Mouse (Mus musculus) cortical plate, adult 2 months (tissue): ENCODE results near the gene Smim13. TPM values are rescaled to one million over a fixed set of nuclear protein-coding genes. Genes with fewer than 3 reads are reported as not detected.
A peak's percentile ranks its signal among the peaks of the same experiment; 100 is the strongest.
"Not testable (repeated sequence)": the region's sequence is repeated elsewhere in the genome, so short reads cannot be mapped to it uniquely, and the experiment has no call there.

Experiments used
- H3K27ac ChIP-seq: fragments of 200-500 bp; 2 replicates; pipeline ENCODE4 v1.5.1; 2012; ENCODE audit warnings: low read length, control low read depth, inconsistent platforms; ENCODE audit not compliant: insufficient read depth
- H3K4me1 ChIP-seq: fragments of 200-500 bp; 2 replicates; pipeline ENCODE4 v1.6.1; 2011; ENCODE audit warnings: low read length; ENCODE audit not compliant: control insufficient read depth, insufficient read depth
- H3K4me3 ChIP-seq: fragments of 200-500 bp; 2 replicates; pipeline ENCODE4 v1.5.1; 2011; ENCODE audit warnings: mild to moderate bottlenecking, low read length, control low read depth; ENCODE audit not compliant: insufficient read depth
- CTCF ChIP-seq: fragments of 200-500 bp; IDR thresholded peaks from 2 replicates; pipeline ENCODE4 v1.5.1; 2011; ENCODE audit warnings: mild to moderate bottlenecking, control low read depth, low read length; ENCODE audit not compliant: insufficient read depth; ENCODE audit errors: extremely low read depth
- POLR2A ChIP-seq: fragments of 200-500 bp; IDR thresholded peaks from 2 replicates; pipeline ENCODE4 v1.6.1; 2011; ENCODE audit warnings: mild to moderate bottlenecking, low read length, control low read depth; ENCODE audit not compliant: insufficient read depth; ENCODE audit errors: extremely low read depth
- polyA plus RNA-seq: library from polyadenylated mRNA; depleted of rRNA; stranded (reverse); fragments of >200 nt; gene quantifications from 2 replicates; pipeline ENCODE4 v1.2.3, GENCODE M21; 2012

Gene Smim13
- polyA plus RNA-seq, 1 experiment, result 121 TPM

DNA sequence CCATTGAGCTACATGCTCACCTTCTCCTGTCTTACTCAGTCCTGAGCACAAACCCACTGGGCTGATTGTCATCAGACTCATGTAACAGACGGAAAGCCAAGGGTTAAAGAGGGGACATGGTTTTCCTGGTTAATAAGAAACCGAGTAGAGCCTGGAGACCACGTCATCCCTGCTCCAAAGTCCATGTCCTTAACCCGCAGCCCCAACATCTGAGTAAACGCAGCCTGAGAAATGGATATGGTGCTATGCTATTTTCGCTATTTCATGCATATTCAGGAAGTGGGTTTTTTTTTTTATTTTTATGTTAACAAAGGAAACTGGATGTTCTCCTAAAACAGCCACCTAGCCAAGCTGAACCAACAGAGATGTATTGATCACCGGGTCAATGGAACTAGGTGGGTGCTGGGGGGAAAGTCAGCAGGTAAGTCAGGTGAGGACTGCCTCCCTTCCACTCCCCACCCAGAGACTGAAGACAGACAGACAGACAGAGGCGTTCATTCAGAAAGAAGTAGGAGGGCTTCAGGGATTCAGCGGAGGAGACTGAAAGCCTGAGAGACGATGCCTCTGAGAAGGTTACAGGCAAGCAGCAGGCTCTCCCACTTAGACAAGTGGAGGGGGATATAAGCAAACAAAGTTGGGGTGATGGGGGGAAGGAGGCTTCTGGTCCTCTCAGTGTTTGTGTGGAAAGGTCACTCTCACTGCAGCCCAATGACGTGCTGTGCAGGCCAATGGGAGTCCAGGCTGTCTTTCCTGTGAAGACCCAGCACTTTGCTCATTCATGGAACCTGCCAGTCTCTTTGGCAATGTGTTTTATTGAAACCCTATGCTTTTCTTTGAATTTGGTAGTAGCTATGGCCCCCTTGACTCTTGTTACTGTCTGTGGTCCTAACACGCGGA, 13.6 kb upstream of the Smim13 start:
- no peak for TF ChIP-seq POLR2A
- no peak for TF ChIP-seq CTCF
- no peak overlapping the region for H3K27ac ChIP-seq
- 0 out of 2 replicates have a peak, but pooled peaks cover 3% of the 10 kb centered on the region for H3K4me1 ChIP-seq
- no peak overlapping the region for H3K4me3 ChIP-seq

DNA sequence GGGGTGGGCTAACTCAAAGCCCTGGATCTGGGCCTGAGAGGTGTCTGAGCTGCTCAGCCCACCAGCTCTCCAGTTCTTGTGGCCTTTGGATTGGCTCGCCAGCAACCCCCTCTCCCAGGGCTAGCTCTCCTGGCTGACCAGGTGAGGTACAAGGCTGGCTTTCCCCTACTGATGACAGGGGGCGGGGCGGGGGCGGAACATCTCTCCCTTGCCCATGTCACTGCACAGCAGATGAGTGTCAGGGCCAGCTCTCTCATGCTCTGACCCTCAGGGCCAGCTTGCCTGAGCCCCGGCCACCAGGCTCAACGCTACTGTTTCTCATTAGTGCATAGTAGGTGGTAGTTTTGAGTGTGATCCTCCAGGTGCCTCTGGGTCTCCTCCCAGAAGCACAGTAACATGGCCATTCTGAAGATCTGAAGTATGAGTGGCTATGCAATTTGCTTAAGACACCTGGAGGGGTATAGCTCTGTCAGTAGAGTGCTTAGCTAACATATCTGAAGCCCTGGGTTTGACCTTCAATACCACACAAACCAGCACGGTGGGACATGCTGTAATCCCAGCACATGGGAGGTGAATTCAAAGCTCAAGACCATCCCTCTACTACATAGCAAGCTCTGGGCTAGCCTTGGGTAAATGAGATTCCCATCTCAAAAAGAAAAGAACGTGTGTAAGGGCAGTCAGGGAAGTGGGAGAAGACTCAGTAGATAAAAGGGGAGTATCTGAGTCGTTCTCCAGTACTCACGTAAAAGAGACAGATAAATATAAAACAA, 11.4 kb upstream of the Smim13 start:
- H3K4me3 ChIP-seq, result no peak overlapping the region
- H3K27ac ChIP-seq, result no peak overlapping the region
- 0 out of 2 replicates have a peak, but pooled peaks cover 3% of the 10 kb centered on the region for H3K4me1 ChIP-seq
- TF ChIP-seq POLR2A (no peak), CTCF (no peak)

DNA sequence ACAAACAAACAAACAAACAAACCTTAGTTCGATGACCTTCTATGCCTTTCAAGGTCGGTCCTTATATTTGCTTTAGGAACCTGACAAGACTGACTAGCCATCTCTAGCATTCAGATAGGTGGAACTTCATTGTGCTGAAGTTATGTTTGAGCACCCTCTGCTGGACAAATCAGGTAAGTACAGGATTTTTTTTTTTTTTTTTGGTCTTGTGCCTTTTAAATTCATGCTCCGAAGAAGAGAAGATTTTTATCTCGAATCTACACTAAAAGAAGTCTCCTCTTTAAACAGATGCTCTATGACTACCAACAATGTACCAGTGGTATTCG, 10.9 kb upstream of the Smim13 start:
- TF ChIP-seq POLR2A (no peak), CTCF (peak; percentile 45)
- Histone ChIP-seq H3K4me1 (0 out of 2 replicates have a peak, but pooled peaks cover 3% of the 10 kb centered on the region), H3K27ac (no peak overlapping the region), H3K4me3 (no peak overlapping the region)

DNA sequence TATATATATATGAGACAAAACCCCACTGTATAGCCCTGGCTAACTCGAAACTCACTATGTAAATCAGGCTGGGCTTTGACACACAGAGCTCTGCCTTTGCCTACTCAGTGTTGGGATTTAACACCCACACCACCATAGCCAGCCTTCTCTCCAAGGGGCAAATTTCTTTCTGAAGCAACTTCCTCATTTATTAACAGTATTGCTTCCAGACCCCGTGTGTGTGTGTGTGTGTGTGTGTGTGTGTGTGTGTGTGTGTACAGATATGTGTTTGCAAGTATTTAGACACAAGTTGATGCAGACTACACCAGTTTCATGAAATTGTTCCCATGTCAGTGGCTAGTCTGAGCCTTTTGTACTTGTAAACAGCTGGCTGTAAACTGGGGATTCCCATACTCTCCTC, 8.1 kb upstream of the Smim13 start:
- Histone ChIP-seq H3K4me1 (no peaks in the 10 kb centered on the region), H3K27ac (no peak overlapping the region), H3K4me3 (no peak overlapping the region)
- TF ChIP-seq CTCF, result no peak
- no peak for TF ChIP-seq POLR2A

DNA sequence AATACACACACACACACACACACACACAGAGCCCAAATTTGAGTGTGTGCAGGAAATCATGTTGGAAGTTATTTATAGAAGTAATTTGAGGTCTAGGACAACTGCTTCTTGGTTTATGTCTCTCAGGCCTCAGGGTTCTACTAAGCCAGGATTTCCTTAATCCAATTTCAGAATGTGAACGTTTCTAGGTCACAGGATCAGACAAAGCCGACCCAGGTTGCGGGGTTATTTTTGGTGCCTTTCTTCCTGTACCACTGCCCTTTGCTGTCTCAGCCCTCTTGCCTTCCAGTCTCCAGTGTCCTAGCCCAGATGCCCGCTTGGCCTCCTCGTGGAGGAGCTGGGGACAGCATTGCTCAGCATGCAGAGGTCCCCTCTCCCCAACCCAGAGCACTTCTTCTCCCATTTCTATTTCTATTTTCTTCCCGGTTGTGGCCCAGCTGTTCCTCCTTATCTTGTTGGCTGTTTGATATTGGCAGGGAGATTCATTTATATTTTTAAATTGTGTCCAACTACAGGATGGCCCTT, 5.3 kb upstream of the Smim13 start:
- Histone ChIP-seq H3K4me1 (no peaks in the 10 kb centered on the region; the same call in 1 of the 2 replicates), H3K4me3 (no peak overlapping the region), H3K27ac (no peak overlapping the region)
- TF ChIP-seq POLR2A (no peak), CTCF (no peak)

DNA sequence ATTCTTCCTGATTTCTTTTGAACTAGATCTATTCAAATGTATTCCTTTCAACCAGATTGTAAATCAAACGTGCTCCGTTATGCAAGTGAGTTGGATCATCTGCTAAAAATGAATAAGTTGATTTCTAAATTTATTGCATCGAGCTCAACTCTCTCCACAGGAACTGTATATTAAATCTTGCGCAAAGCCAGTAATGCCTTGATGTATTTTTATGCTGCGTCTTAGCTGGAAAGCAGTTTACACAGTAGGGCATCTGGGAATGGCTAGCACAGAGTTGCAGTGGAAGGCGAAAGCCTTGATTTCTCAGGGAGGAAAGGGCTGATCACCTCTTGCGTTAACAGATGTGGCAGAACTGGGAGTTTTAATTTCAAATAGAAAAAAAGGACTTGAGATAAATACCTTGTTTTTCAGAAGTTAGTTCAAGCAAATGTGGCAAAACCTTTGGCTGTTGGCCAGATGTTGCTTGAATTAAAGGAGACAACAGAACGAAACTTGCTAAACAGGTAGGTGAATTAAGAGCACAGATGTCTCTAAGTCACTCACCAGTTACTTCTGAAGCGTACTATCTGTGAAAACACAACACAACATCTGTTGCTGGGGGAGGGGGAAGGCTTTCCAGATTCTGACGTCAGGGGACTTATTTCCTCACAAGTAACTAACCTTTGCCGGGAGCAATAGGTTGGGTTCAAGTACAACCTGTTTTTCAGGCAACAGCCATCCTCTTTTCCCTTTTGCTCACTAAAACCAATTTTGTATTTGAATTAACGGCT, 708 bp upstream of the Smim13 start:
- peak overlapping the region; percentile 44 for H3K27ac ChIP-seq
- H3K4me3 ChIP-seq, result peak overlapping the region; percentile 97
- no peaks in the 10 kb centered on the region; the same call in 1 of the 2 replicates for H3K4me1 ChIP-seq
- peak; percentile 49; the same call in 1 of the 2 replicates for TF ChIP-seq POLR2A
- TF ChIP-seq CTCF, result no peak

DNA sequence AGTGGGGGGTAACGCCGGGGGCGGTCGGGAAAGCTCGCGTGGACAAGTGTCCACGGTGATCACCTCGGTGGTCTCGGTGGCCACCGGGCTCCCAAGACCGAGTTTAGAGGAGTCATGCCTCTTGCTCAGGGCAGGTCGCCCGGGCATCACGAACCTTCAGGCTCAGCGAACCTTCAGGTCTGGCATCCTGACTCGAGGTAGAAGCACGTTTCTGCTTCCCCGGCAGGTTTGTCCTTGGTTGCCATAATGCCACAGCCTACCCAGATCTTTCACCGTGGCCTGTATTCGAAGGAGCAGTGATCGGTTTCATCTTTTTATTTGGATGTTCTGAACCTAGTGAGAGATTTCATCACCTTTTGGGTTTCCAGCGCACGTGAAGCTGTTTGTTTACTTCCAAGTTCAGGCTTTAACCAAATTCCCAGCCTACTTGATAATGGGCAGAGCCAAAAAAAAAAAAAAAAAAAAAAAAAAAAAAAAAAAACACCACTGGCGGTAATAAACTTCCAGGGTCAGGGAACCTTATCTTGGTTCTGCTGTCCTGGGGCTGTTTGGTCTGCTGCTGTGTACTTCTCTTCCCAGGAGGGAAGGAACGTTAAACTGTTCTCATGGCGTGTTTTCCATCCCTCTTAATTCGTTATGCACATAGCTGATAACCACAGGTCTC, 806 bp downstream of the Smim13 start:
- 0 out of 2 replicates have a peak overlapping the region, but pooled peaks have one; percentile 8 for H3K27ac ChIP-seq
- peak overlapping the region; percentile 97 for H3K4me3 ChIP-seq
- no peak for TF ChIP-seq POLR2A
- TF ChIP-seq CTCF, result no peak
- no peaks in the 10 kb centered on the region; the same call in 1 of the 2 replicates for H3K4me1 ChIP-seq

DNA sequence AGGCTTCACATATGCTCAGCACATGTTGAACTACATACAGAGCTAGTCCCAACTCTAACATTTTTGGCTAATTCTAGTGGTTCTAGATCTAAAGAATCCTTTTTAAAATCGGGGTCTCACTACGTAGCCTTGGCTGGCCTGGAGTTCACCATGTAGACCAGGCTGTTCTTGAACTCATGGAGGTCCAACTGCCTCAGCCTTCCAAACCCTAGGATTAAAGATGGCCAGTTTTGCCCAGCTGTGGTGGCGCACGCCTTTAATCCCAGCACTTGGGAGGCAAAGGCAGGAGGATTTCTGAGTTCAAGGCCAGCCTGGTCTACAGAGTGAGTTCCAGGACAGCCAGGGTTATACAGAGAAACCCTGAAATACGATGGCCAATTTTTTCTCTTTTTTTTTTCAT, 1.6 kb downstream of the Smim13 start:
- not testable (repeated sequence) for H3K27ac ChIP-seq, H3K4me1 ChIP-seq
- peak overlapping the region; percentile 97 for H3K4me3 ChIP-seq
